Mouse (Mus musculus) limb, embryonic 11.5 days (tissue): ENCODE measurements at regions not wholly inside any gene's neighbourhood (a gene's known extent, or its start where the extent isn't known, plus 50 kb on each side); places are given as distances from the start of the nearest gene placed in this dataset.

Experiments used
- ATAC-seq: fragments of 200-750 bp; cut with Nextera tagmentation; 2 replicates; pipeline ENCODE4 v1.8.0; 2017; ENCODE audit warnings: low read depth; ENCODE audit not compliant: insufficient number of reproducible peaks, low FRiP score, low TSS enrichment
- DNase-seq: peaks from one replicate; pipeline ENCODE4 v3.0.0-alpha.2; 2015; ENCODE audit warnings: low spot score
- H3K27ac ChIP-seq: fragments of 300-500 bp; sonication (generic); replicated peaks from 2 replicates; pipeline ENCODE4 v1.5.1; 2014; ENCODE audit warnings: low read depth, mild to moderate bottlenecking, low read length
- H3K27me3 ChIP-seq: fragments of 300-500 bp; sonication (generic); 2 replicates; pipeline ENCODE4 v1.6.1; 2014; ENCODE audit warnings: mild to moderate bottlenecking, low read length, mixed read lengths; ENCODE audit not compliant: control insufficient read depth, insufficient read depth
- H3K36me3 ChIP-seq: fragments of 300-500 bp; sonication (generic); 2 replicates; pipeline ENCODE4 v1.6.1; 2014; ENCODE audit warnings: mild to moderate bottlenecking, low read length, moderate library complexity, mixed read lengths; ENCODE audit not compliant: control insufficient read depth, insufficient read depth
- H3K4me1 ChIP-seq: fragments of 300-500 bp; sonication (generic); 2 replicates; pipeline ENCODE4 v1.6.1; 2014; ENCODE audit warnings: low read length, mixed read lengths; ENCODE audit not compliant: control insufficient read depth, insufficient read depth
- H3K4me2 ChIP-seq: fragments of 300-500 bp; sonication (generic); 2 replicates; pipeline ENCODE4 v1.6.1; 2014; ENCODE audit warnings: low read depth, mild to moderate bottlenecking, moderate library complexity; ENCODE audit not compliant: severe bottlenecking
- H3K4me3 ChIP-seq: fragments of 300-500 bp; sonication (generic); 2 replicates; pipeline ENCODE4 v1.5.1; 2014; ENCODE audit warnings: low read depth, low read length
- H3K9ac ChIP-seq: fragments of 300-500 bp; sonication (generic); 2 replicates; pipeline ENCODE4 v1.6.1; 2014; ENCODE audit warnings: mild to moderate bottlenecking, low read length
- H3K9me3 ChIP-seq: fragments of 300-500 bp; sonication (generic); 2 replicates; pipeline ENCODE4 v1.6.1; 2016; ENCODE audit warnings: low read length; ENCODE audit not compliant: control insufficient read depth
- WGBS: fragments of 180-500 bp; shearing (Covaris S2); extraction: QIAGEN DNeasy Blood & Tissue Kit; methylation state at CpG from one replicate; pipeline ENCODE4 v1.1.7; 2014; 5-methylcytosine and 5-hydroxymethylcytosine counted together

DNA sequence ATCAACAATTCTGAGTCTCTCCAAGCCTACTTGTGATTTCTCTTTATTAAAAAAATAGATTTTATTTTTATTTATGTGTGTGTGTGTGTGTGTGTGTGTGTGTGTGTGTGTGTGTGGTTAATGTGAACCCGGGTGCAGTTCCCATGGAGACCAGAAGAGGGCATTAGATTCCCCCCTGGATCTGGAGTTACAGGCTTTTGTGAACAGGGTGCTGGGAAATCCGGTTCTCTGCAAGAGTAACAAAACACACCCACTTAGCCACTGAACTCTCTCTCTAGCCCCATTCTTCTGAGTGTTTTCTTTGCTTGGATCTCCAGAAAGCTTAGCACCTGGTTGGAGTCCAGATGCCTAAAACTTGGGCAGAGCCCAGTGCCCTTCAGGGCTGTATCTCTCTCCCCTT lies 198.4 kb downstream of the Nucb2 start:
- no peaks in the 10 kb centered on the region for H3K27me3 ChIP-seq
- H3K27ac ChIP-seq, result no peak overlapping the region
- no peaks in the 10 kb centered on the region for H3K36me3 ChIP-seq
- H3K4me1 ChIP-seq, result no peaks in the 10 kb centered on the region
- WGBS, result 81% methylated on average over 2 of the region's 2 CpGs
- H3K9me3 ChIP-seq, result no peaks in the 10 kb centered on the region
- ATAC-seq (no peak), DNase-seq (peak; percentile 34)
- no peak overlapping the region for H3K9ac ChIP-seq
- H3K4me3 ChIP-seq, result no peak overlapping the region
- no peak overlapping the region for H3K4me2 ChIP-seq

DNA sequence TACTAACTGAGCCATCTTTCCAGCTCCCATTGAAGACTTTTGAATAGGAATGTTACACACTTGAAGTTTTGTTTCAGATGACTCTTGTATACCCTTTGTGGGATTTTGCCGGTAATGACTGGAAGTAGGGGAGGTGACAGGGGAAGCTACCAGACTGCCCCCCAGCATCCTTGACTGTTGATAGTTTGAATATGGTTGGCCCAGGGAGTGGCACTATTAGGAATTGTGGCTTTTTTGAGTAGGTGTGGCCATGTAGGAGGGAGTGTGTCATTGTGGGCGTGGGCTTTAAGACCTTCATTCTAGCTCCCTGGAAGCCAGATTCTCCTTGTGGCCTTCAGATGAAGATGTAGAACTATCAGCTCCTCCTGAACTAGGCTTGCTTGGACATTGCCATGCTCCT lies 207.4 kb downstream of the Nucb2 start:
- 88% methylated on average over 2 of the region's 2 CpGs for WGBS
- H3K4me3 ChIP-seq, result no peak overlapping the region
- no peaks in the 10 kb centered on the region for H3K27me3 ChIP-seq
- no peaks in the 10 kb centered on the region for H3K4me1 ChIP-seq
- no peak overlapping the region for H3K4me2 ChIP-seq
- H3K27ac ChIP-seq, result no peak overlapping the region
- H3K9ac ChIP-seq, result no peak overlapping the region
- H3K36me3 ChIP-seq, result no peaks in the 10 kb centered on the region
- ATAC-seq (no peak), DNase-seq (no peak)
- H3K9me3 ChIP-seq, result no peaks in the 10 kb centered on the region

DNA sequence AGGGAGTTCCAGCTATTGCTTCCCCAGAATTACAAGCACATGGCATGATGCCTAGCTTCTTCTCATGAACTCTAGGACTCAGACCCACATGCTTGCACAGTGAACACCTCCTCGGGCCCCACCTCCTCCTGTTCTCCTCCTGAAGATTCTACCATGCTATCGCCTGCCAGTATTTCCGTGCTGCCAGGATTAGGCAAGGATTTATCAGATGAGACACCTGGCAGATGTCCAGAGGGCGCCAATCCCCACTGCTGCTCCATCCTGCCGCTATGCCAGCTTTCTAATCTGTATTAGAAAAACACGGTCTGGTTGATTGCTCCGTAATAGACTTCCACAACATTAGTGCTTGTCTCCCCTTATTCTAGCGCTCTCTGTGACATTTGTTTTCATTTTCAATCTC lies 209.0 kb downstream of the Nucb2 start:
- Histone ChIP-seq H3K9ac (no peak overlapping the region), H3K4me3 (no peak overlapping the region), H3K27ac (no peak overlapping the region), H3K4me1 (no peaks in the 10 kb centered on the region), H3K27me3 (no peaks in the 10 kb centered on the region), H3K9me3 (no peaks in the 10 kb centered on the region), H3K4me2 (no peak overlapping the region), H3K36me3 (no peaks in the 10 kb centered on the region)
- ATAC-seq, result no peak
- 85% methylated on average over 8 of the region's 8 CpGs for WGBS
- DNase-seq, result no peak

DNA sequence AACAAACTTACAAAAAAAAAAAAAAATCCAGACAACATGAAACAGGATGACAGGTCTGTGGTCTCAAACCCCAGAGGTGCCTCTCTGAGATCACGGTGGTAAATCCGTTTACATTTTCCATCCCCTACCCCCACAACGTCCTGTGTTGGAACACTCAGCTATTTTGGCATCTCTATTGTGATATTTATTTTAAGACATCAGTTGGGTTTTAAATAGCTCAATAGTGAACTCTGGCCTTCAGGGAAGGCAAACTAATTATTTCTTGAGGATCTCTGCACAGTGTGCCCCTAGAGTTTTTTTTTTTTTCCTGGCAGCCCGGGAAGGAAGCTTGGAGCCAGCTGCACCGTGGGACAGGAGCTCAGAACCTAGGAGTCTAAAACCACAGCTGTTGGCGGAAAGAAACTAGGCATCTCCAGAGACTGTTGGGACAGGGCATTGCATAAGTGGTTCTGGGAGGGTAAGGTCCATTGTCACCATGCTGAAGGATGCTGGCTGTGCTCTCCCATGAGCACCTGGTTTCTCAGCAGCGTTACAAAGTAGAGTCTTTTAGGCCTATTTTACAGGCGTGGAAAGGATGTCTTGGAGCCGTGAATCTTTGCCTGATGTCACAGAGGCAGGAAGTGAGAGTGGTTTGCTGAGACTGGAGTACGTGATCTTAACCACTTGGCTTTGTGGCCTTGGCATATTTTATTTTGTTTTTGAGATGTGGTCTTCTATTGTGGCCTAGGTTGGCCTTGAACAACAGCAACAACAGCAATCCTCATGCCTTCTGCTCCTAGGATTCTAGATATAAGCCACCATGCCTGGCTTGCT lies 211.3 kb downstream of the Nucb2 start:
- no peak for ATAC-seq
- WGBS, result 72% methylated on average over 10 of the region's 10 CpGs
- Histone ChIP-seq H3K4me2 (no peak overlapping the region), H3K27me3 (no peaks in the 10 kb centered on the region), H3K4me1 (no peaks in the 10 kb centered on the region), H3K9me3 (no peaks in the 10 kb centered on the region), H3K4me3 (no peak overlapping the region), H3K9ac (no peak overlapping the region), H3K36me3 (no peaks in the 10 kb centered on the region), H3K27ac (no peak overlapping the region)
- no peak for DNase-seq

GRCm38 (mm10) chr7:116728379-116728778 lies 224.2 kb downstream of the Nucb2 start:
- H3K4me3 ChIP-seq, result no peak overlapping the region
- 47% methylated on average over 2 of the region's 2 CpGs for WGBS
- no peak overlapping the region for H3K4me2 ChIP-seq
- H3K9ac ChIP-seq, result no peak overlapping the region
- DNase-seq (peak; percentile 20), ATAC-seq (no peak)
- peaks cover 5% of the 10 kb centered on the region; the same call in 1 of the 2 replicates for H3K4me1 ChIP-seq
- no peaks in the 10 kb centered on the region for H3K36me3 ChIP-seq
- H3K27me3 ChIP-seq, result no peaks in the 10 kb centered on the region
- no peak overlapping the region for H3K27ac ChIP-seq
- H3K9me3 ChIP-seq, result no peaks in the 10 kb centered on the region

- H3K4me3 ChIP-seq, result no peak overlapping the region
- H3K36me3 ChIP-seq, result no peaks in the 10 kb centered on the region
- ATAC-seq, result 0 out of 2 replicates have a peak, but pooled peaks have one; percentile 53
- DNase-seq, result peak; percentile 23
- H3K9me3 ChIP-seq, result no peaks in the 10 kb centered on the region
- H3K9ac ChIP-seq, result no peak overlapping the region
- H3K4me1 ChIP-seq, result peaks cover 5% of the 10 kb centered on the region; the same call in 1 of the 2 replicates
- H3K4me2 ChIP-seq, result no peak overlapping the region
- no peaks in the 10 kb centered on the region for H3K27me3 ChIP-seq
- WGBS, result 10% methylated on average over 4 of the region's 4 CpGs
- H3K27ac ChIP-seq, result no peak overlapping the region
These were observed 225.6 kb downstream of the Nucb2 start for GRCm38 (mm10) chr7:116729795-116730194.

GRCm38 (mm10) chr7:116735676-116736075 lies 231.5 kb downstream of the Nucb2 start:
- DNase-seq (peak; percentile 7), ATAC-seq (no peak)
- no peak overlapping the region for H3K9ac ChIP-seq
- H3K36me3 ChIP-seq, result no peaks in the 10 kb centered on the region
- H3K4me1 ChIP-seq, result no peaks in the 10 kb centered on the region
- WGBS, result 74% methylated on average over 3 of the region's 3 CpGs
- no peak overlapping the region for H3K4me3 ChIP-seq
- H3K9me3 ChIP-seq, result no peaks in the 10 kb centered on the region
- no peak overlapping the region for H3K27ac ChIP-seq
- H3K4me2 ChIP-seq, result no peak overlapping the region
- H3K27me3 ChIP-seq, result no peaks in the 10 kb centered on the region

DNA sequence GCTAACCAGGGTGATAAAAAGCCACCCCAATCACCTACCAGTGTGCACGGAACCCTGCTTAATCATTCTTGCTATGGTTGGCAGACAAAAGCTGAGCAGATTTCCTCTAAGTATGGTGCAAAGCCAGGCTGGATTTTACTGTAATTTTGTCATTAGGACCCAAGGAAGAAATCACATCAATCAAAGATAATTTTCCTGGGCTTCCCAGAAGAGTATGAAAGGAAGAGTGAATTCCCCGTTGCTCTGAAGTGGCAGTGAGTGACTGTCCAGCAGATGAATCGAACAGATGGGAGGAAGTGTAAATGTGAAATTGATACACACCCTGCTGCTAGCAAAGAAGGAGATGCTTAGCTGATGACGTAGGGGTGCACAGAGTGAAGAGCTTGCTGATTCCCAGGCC lies 232.2 kb downstream of the Nucb2 start:
- Histone ChIP-seq H3K36me3 (no peaks in the 10 kb centered on the region), H3K27me3 (no peaks in the 10 kb centered on the region), H3K27ac (no peak overlapping the region), H3K4me3 (no peak overlapping the region), H3K4me1 (no peaks in the 10 kb centered on the region), H3K4me2 (no peak overlapping the region), H3K9me3 (no peaks in the 10 kb centered on the region), H3K9ac (no peak overlapping the region)
- WGBS, result 68% methylated on average over 4 of the region's 4 CpGs
- DNase-seq (peak; percentile 3), ATAC-seq (no peak)

DNA sequence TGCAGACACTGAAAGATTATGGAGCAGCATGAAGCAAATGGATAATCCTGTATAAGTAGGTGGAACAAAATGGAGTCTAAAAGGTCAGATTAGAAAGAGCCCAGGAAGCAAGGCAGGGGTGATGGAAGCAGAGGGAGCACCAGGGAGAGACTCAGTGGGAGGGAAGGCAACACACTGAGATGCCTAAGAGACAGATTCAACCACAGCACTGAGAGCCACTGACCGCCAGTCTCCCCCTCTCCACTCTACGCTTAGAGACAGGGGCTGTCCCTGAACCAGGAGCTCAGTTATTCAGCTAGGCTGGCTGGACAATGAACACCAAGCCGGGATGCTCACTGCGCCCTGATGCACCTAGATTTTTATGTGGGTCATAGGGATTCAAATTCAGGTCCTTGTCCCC lies 233.8 kb downstream of the Nucb2 start:
- ATAC-seq, result no peak
- peak; percentile 14 for DNase-seq
- 96% methylated on average over 4 of the region's 4 CpGs for WGBS
- no peak overlapping the region for H3K27ac ChIP-seq
- H3K9ac ChIP-seq, result no peak overlapping the region
- no peak overlapping the region for H3K4me2 ChIP-seq
- no peaks in the 10 kb centered on the region for H3K4me1 ChIP-seq
- H3K4me3 ChIP-seq, result no peak overlapping the region
- H3K9me3 ChIP-seq, result no peaks in the 10 kb centered on the region
- no peaks in the 10 kb centered on the region for H3K36me3 ChIP-seq
- no peaks in the 10 kb centered on the region for H3K27me3 ChIP-seq
